Mouse (Mus musculus) R1 (cell line): Measurements from ENCODE around the gene Hspa1a.
"Not testable (repeated sequence)": the region's sequence is repeated elsewhere in the genome, so short reads cannot be mapped to it uniquely, and the experiment has no call there.

Experiments
- DNase-seq: peaks from one replicate; pipeline ENCODE4 v3.0.0-alpha.2; 2018; ENCODE audit warnings: low read depth, low spot score

Gene Hspa1a

DNA sequence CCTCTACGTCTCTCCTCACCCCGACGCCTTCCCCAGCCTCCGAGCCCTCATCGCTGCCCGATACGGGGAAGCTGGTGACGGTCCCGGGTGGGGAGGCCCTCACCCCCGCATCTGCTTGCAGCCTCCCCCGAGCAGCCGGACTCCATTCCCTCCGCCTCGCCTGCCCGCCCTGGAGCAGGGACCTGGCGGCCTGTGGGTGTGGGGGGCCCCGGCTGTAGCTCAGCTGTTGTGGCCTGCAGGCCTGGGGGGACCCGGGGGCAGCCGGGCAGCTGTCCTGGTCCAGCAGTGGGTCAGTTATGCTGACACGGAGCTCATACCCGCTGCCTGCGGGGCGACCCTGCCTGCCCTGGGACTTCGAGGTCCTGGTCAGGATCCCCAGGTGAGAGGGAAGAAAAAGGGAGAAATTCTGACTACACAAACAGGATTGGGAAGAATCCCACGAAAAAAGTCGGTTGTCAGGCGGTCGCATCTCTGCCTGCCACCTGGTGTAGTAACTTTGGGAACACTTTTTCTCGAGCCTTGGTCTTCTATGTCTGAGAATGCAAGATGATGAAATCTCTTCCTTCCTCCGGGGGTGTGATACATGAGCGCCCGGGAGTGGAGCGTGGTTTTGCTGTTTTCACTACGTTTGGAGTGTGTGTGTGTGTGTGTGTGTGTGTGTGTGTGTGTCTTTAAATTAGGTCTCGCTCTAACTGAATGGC is 29.6 kb upstream of the Hspa1a start:
- peak; percentile 45 for DNase-seq

DNA sequence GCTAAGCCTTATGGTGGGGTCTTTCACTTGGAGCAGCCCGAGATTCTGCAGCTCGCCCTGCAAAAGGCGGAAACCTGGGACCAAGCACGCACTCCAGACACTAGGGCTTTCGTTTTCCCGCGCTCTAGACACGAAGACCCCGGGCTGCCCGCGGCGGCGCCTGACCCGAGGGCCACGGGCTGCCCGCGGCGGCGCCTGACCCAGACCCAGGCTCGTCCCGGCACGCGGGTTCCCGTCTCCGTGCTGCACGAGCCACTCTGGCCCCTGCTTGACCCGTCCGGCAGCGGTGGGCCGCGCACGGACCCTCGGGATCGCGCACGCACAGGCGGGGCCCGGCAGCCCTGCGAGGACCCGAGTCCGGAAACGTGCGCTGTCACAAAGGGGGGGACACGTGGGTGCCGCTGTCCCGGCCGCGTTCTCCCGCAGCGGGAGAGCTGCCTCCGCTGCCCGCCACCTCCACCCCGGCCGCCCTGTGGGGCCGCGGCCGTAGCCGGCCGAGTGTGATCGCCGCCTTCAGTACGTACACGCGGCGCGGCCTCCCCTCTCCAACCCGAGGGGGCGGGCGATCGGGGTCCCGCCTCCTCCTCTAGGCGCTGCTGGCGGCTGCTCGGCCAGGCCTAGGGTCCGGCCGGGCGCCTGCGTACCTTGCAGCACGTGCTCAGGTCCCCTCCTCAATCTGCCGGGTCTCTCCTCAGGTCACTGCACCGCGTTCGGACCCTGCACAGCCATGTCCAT is 28.9 kb upstream of the Hspa1a start, which contains the start of gene Vars:
Gene Vars (plus strand): TSS at position 271 of the 735 bp plus-strand sequence.
- peak; percentile 94 for DNase-seq

DNA sequence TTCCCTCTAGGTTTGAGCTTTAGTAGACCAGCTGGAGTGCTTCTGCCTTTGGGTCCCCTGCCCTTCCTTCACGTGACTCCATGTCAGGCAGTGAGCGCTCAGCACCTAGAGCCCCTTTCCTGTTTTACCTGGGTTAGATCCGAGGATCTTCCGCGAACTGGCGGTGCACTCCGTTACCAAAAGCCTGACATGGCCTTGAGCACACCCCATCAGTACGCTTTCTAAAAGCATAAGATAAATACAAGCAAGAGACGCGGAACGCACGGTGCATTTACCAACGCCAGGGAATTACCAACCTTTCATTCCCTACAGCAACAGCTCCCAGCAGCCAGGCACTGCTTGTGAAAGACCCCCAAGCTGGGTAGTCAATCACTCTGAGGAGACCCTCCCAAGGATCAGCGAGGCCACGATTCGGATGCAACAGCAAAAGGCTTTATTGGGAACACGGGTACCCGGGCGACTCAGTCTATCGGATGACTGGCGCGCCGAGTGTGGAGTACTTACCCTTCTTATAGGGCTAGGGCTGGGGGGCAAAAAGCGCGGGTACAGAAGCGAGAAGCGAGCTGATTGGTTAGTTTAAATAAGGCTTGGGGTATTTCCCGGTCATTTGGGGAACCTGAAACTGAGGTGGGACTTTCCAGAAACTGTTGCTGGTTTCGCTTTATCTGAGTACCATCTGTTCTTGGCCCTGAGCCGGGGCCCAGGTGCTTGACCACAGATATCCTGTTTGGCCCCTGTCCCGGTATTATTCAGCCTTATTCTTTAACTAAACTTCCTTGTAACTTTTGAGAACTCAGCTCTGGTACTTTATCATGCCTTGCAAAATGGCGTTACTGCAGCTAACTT is 28.1 kb upstream of the Hspa1a start:
- DNase-seq, result peak; percentile 66

- no peak for DNase-seq
These were observed 26.8 kb upstream of the Hspa1a start for GRCm38 (mm10) chr17:34998526-34999430.

DNA sequence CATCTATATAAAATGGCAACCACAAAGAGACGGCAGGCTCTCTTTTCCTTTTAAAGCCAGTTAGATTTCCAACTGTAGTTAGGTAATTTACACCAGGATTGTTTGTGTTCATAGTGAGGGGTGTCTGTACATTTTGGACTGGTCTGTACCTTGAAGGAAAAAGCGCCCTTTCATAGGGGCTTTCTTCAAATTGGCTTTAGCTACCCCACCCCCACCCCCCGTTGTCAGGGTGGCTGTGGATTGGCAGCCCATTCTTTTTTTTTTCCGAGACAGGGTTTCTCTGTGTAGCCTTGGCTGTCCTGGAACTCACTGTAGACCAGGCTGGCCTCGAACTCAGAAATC is 25.2 kb upstream of the Hspa1a start:
- no peak for DNase-seq

GRCm38 (mm10) chr17:34996411-34997141 is 24.6 kb upstream of the Hspa1a start:
- DNase-seq, result peak; percentile 62

GRCm38 (mm10) chr17:34995927-34996326 is 24.0 kb upstream of the Hspa1a start:
- DNase-seq, result not testable (repeated sequence)

DNA sequence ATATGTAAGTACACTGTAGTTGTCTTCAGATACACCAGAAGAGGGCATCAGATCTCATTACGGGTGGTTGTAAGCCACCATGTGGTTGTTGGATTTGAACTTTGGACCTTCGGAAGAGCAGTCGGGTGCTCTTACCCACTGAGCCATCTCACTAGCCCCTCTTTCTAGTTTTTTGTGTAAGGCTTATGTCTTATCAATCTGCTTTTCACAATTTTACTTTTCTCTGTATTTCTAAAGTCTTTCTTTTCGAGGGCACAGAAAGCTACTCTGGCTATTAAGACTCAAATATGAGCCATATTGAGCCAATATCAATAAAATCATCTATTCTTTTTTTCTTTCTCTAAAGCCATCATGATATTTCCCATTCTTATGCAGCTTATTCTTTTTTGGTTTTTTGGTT is 23.2 kb upstream of the Hspa1a start:
- DNase-seq, result not testable (repeated sequence)

DNA sequence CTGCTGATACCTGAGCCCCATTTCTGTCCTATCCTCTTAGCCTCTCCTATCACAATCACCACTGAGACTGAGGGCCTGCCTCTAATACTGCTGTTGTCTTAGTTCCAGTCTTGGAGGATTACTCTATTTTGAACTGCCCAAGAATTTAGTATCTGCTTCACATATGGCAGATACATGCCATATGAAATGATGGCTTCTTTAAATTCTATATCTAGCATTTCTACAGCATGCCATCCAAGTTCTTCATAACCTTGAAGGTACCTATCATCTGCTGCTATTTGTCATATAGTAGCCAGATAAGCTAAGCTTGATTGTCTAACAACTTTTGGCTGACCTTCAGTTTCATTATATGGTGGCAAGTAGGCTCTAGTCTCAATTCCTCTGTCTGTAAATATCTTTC is 22.8 kb upstream of the Hspa1a start:
- DNase-seq, result no peak

GRCm38 (mm10) chr17:34984218-34984617 is 12.3 kb upstream of the Hspa1a start:
- peak; percentile 60 for DNase-seq

- no peak for DNase-seq
These were observed 10.4 kb upstream of the Hspa1a start for GRCm38 (mm10) chr17:34982328-34982727.

- peak; percentile 95 for DNase-seq
These were observed 9.8 kb upstream of the Hspa1a start, which contains the start of gene Lsm2 for GRCm38 (mm10) chr17:34981690-34982180. Gene Lsm2, plus strand, starts transcription at chr17:34981862.

DNA sequence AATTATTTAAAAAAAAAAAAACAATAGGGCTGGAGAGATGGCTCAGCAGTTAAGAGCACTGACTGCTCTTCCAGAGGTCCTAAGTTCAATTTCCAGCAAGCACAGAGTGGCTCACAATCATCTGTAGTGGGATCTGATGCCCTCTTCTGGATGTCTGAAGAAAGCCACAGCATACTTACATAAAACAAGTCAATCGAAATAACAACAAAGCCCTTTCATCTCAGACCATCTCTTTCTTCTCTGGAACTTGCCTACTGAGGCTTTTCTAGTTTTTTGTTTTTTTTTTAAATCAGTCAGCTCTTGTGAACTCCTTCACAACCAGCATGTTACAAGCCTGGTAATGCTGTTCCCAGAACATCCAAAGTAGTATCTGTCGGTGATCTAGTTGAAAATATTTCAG is 8.7 kb upstream of the Hspa1a start:
- peak; percentile 76 for DNase-seq

DNA sequence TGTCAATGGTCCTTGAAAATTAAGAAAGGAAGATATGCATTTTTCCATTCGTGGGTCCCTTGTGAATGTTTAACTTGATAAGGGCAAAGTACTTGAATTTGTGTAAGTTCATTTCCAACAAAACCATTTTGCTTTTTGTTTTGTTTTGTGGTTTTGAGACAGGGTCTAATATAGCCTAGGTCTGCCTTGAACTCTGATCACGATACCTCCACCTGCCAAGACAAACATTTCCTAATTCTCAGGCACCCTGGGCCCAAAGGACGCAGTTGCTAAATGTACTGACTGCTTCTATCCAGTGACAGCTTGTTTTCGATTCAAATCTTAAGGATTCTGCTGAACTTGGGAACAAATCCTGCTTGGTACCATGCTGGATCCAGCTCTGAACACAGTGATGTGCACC is 7.7 kb upstream of the Hspa1a start:
- no peak for DNase-seq

GRCm38 (mm10) chr17:34978239-34978638 is 6.3 kb upstream of the Hspa1a start:
- no peak for DNase-seq

DNA sequence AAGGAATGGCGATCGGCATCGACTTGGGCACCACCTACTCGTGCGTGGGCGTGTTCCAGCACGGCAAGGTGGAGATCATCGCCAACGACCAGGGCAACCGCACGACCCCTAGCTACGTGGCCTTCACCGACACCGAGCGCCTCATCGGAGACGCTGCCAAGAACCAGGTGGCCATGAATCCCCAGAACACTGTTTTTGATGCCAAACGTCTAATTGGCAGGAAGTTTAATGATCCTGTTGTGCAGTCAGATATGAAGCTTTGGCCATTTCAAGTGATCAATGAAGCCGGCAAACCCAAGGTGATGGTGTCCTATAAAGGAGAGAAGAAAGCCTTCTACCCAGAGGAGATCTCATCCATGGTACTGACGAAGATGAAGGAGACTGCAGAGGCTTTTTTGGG is 5.0 kb upstream of the Hspa1a start:
- no peak for DNase-seq

- DNase-seq, result no peak
These were observed 3.9 kb upstream of the Hspa1a start for GRCm38 (mm10) chr17:34975581-34976492.

DNA sequence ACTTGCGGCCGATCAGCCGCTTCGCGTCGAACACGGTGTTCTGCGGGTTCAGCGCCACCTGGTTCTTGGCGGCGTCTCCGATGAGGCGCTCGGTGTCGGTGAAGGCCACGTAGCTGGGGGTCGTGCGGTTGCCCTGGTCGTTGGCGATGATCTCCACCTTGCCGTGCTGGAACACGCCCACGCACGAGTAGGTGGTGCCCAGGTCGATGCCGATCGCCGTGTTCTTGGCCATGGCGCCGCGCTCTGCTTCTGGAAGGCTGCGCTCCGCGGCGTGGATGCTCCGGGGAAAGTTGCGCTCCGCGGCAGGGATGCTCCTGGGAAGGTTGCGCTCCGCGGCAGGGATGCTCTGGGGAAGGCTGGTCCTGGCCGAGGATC is 275 bp downstream of the Hspa1a start:
- not testable (repeated sequence) for DNase-seq

DNA sequence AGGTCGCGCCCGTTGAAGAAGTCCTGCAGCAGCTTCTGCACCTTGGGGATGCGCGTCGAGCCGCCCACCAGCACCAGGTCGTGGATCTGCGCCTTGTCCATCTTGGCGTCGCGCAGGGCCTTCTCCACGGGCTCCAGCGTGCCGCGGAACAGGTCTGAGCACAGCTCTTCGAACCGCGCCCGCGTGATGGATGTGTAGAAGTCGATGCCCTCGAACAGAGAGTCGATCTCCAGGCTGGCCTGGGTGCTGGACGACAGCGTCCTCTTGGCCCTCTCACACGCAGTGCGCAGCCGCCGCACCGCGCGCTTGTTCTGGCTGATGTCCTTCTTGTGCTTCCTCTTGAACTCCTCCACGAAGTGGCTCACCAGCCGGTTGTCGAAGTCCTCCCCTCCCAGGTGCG is 1.1 kb downstream of the Hspa1a start:
- not testable (repeated sequence) for DNase-seq
